Mouse (Mus musculus) erythroblast, embryonic 14.5 days (primary cell): Measurements from ENCODE around the gene Padi4.

ENCODE experiments used
- GATA1 ChIP-seq: IDR thresholded peaks from 2 replicates; pipeline ENCODE4 v1.6.1; 2012; ENCODE audit warnings: low read length, inconsistent platforms, mixed read lengths
- TAL1 ChIP-seq: IDR thresholded peaks from 3 replicates; pipeline ENCODE4 v1.6.1; 2012; ENCODE audit warnings: low read length, inconsistent platforms, mixed read lengths

DNA sequence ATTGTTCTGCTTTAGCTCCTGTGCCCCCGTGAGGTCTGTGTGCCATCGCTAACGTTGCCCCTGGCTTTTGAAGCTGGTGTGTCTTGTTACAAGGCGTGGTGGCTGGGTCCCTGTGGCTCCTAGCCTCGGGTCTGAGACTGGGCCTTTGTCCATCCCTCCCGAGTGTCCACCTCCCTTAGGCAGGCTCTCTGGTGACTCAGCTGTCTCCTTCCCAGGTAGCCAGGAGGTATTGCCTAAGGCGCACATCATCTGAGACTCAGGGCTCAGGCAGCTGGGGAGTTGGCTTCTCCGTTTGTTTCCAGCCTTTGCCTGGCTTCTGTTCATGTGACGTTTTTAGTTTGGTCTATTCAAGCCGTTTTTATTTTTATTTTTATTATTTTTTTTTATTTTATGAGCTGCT is 63.3 kb downstream of the Padi4 start:
- no peak for TF ChIP-seq GATA1
- no peak for TF ChIP-seq TAL1
